ENCODE assay signal across 1 mouse cellular context in the genomic region with DNA sequence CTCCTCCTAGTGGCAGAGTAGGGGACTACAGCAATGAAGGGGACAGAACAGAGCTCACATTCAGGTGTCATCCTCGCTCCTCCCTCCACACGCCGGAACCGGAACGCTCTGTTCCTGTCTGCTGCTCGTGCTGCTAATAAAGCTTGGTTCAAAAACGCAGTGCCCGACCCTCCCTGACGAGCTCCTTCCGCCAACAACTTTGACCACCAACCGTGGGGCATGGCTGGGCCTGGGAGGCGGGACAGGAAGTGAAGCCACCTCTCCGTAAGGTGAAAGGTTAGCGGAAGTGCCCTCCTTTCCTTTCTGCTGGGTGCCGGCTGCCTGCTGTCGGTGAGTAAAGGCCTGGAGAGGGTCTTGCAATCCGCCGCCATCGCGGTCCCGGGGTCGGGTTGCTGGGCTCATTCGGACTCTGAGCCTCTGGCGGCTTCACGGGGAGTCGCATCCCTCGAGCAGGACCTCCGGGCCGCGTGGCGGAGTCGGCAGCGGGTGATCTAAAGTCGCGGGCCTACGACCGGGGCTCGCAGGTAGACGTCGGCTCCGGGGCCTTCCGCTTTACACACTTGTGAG.
TF ChIP-seq lines count a peak whose summit lies in the region.

A gene (plus strand): TSS at position 172 of the 567 bp plus-strand sequence.

TF ChIP-seq in myocyte, 11 proteins besides CTCF, POLR2A, EP300 and RAD21 (continued from another document):
- TF ChIP-seq MAX (IDR thresholded peaks at IDR 0.05; ENCODE audit: low read depth) (no peak), POLR2AphosphoS2 (IDR thresholded peaks at IDR 0.05; ENCODE audit: insufficient read length, low read depth) (peak; percentile 88), TCF12 (IDR thresholded peaks at IDR 0.05; ENCODE audit: insufficient read depth, poor library complexity, severe bottlenecking) (no peak), REST (IDR thresholded peaks at IDR 0.05; ENCODE audit: insufficient read depth, insufficient read length) (no peak)
TF ChIP-seq in myocyte: peak in this region for 4.
